Comparison of ENCODE assay signal across 8 mouse cellular contexts in the genomic region with DNA sequence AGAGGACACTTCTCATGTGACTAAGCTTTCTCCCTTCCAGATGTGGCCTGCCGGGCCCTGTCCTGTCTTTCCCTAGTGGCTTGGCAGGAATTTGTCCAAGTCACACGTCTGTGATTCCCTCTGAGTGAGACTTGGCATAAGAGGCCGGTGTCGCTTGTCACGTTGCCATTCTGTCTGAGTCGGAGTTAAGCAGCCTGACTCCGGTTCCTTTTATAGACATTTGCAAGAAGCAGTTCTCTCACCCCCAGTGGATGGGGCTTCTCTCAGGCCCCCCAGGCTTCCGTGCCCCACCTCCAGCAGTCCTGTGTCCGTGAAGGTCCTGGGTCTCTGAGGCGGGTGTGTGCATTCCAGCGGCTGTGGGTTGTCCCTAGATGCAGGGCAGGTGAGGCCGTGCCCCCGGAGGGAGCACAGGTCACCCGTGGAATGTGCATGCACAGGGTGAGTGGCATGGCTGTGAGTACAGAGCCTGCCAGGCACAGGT. TPM values are rescaled to one million over a fixed set of nuclear protein-coding genes. Genes with fewer than 3 reads are reported as not detected.
DNase-seq lines count a peak whose midpoint lies in the region; ATAC-seq and TF ChIP-seq lines count a peak whose summit lies in the region.

No protein-coding gene starts in this region.

- no peak overlapping the region for H3K9ac ChIP-seq in neural tube, embryonic 11.5 days (ENCODE audit: low read length)
- H3K9ac ChIP-seq in forebrain, embryonic 13.5 days = peak overlapping the region; percentile 96
- peak overlapping the region; percentile 91 for H3K9ac ChIP-seq in midbrain, embryonic 15.5 days

- peaks cover 29% of the 10 kb centered on the region for H3K4me1 ChIP-seq in neural tube, embryonic 11.5 days (ENCODE audit: control insufficient read depth, insufficient read depth, low read length)
- peaks cover 57% of the 10 kb centered on the region for H3K4me1 ChIP-seq in forebrain, embryonic 13.5 days
- peaks cover 54% of the 10 kb centered on the region for H3K4me1 ChIP-seq in limb, embryonic 10.5 days
- H3K4me1 ChIP-seq in midbrain, embryonic 15.5 days = peaks cover 44% of the 10 kb centered on the region
- H3K4me1 ChIP-seq in thymus, adult 2 months (replicated peaks; ENCODE audit: control insufficient read depth, insufficient read depth, low read length) = peaks cover 32% of the 10 kb centered on the region

- DNase-seq in neural tube, embryonic 11.5 days (ENCODE audit: low spot score) = no peak
- DNase-seq in neural tube, embryonic 10.5 days (ENCODE audit: extremely low spot score, low spot score) = no peak
- peak; percentile 74 to 75 for DNase-seq in heart, postnatal 36 days
- no peak for DNase-seq in limb, embryonic 10.5 days (ENCODE audit: low spot score)
- DNase-seq in retina, postnatal 1 day = no peak
- no peak for DNase-seq in thymus, adult 2 months

- H3K9me3 ChIP-seq in neural tube, embryonic 11.5 days (ENCODE audit: control insufficient read depth, low read length) = no peaks in the 10 kb centered on the region
- no peaks in the 10 kb centered on the region for H3K9me3 ChIP-seq in forebrain, embryonic 13.5 days (replicated peaks)
- H3K9me3 ChIP-seq in limb, embryonic 10.5 days (replicated peaks) = no peaks in the 10 kb centered on the region
- H3K9me3 ChIP-seq in midbrain, embryonic 15.5 days = no peaks in the 10 kb centered on the region

- H3K36me3 ChIP-seq in neural tube, embryonic 11.5 days (ENCODE audit: control insufficient read depth, insufficient read depth, low read length) = peaks cover 4% of the 10 kb centered on the region
- H3K36me3 ChIP-seq in forebrain, embryonic 13.5 days (ENCODE audit: poor library complexity, severe bottlenecking) = peaks cover 30% of the 10 kb centered on the region
- H3K36me3 ChIP-seq in limb, embryonic 10.5 days = peaks cover 56% of the 10 kb centered on the region
- no peaks in the 10 kb centered on the region for H3K36me3 ChIP-seq in midbrain, embryonic 15.5 days (replicated peaks)
- H3K36me3 ChIP-seq in thymus, adult 2 months (ENCODE audit: control insufficient read depth, insufficient read depth, low read length) = no peaks in the 10 kb centered on the region

- no peak for ATAC-seq in neural tube, embryonic 11.5 days (ENCODE audit: insufficient read depth, low FRiP score, low TSS enrichment)
- no peak for ATAC-seq in forebrain, embryonic 13.5 days
- ATAC-seq in midbrain, embryonic 15.5 days (replicated peaks) = no peak

- no peak for TF ChIP-seq POLR2A in thymus, adult 2 months (IDR thresholded peaks at IDR 0.05; ENCODE audit: control insufficient read depth, extremely low read depth, insufficient read depth, low read length, poor library complexity)

- TF ChIP-seq CTCF in thymus, adult 2 months (IDR thresholded peaks at IDR 0.05; ENCODE audit: borderline replicate concordance, control insufficient read depth, extremely low read depth, insufficient read depth, low read length, poor library complexity) = no peak

- peak overlapping the region; percentile 81 for H3K4me2 ChIP-seq in neural tube, embryonic 11.5 days (ENCODE audit: low read depth)
- peak overlapping the region; percentile 83 for H3K4me2 ChIP-seq in forebrain, embryonic 13.5 days
- H3K4me2 ChIP-seq in midbrain, embryonic 15.5 days = peak overlapping the region; percentile 80

- no peaks in the 10 kb centered on the region for H3K27me3 ChIP-seq in neural tube, embryonic 11.5 days (ENCODE audit: control insufficient read depth, insufficient read depth, low read length)
- H3K27me3 ChIP-seq in forebrain, embryonic 13.5 days = no peaks in the 10 kb centered on the region
- H3K27me3 ChIP-seq in limb, embryonic 10.5 days (ENCODE audit: low read depth, poor library complexity, severe bottlenecking) = no peaks in the 10 kb centered on the region
- H3K27me3 ChIP-seq in midbrain, embryonic 15.5 days (replicated peaks) = no peaks in the 10 kb centered on the region
- H3K27me3 ChIP-seq in thymus, adult 2 months (ENCODE audit: control insufficient read depth, insufficient read depth, low read length) = no peaks in the 10 kb centered on the region

- H3K4me3 ChIP-seq in neural tube, embryonic 11.5 days (ENCODE audit: low read depth, low read length) = no peak overlapping the region
- H3K4me3 ChIP-seq in forebrain, embryonic 13.5 days = peak overlapping the region; percentile 98
- H3K4me3 ChIP-seq in limb, embryonic 10.5 days = peak overlapping the region; percentile 99
- H3K4me3 ChIP-seq in midbrain, embryonic 15.5 days = peak overlapping the region; percentile 89
- H3K4me3 ChIP-seq in thymus, adult 2 months (ENCODE audit: control insufficient read depth, insufficient read depth, low read length) = no peak overlapping the region

- WGBS in neural tube, embryonic 11.5 days = 47% methylated on average over 14 of the region's 14 CpGs
- 39% methylated on average over 14 of the region's 14 CpGs for WGBS in forebrain, embryonic 13.5 days
- WGBS in limb, embryonic 10.5 days = 44% methylated on average over 14 of the region's 14 CpGs
- WGBS in midbrain, embryonic 15.5 days = 34% methylated on average over 14 of the region's 14 CpGs
- 86% methylated on average over 14 of the region's 14 CpGs for WGBS in thymus, adult 2 months

- intact Hi-C loops in heart, postnatal 36 days (cut with DNase I) = loop anchor here (10.0 kb wide), 1 partner anchor 1967 kb away; a partner anchor contains a TSS

- no peak overlapping the region for H3K27ac ChIP-seq in neural tube, embryonic 11.5 days (ENCODE audit: low read depth, low read length)
- no peak overlapping the region for H3K27ac ChIP-seq in forebrain, embryonic 13.5 days
- peak overlapping the region; percentile 98; the same call in 1 of the 2 replicates for H3K27ac ChIP-seq in limb, embryonic 10.5 days
- no peak overlapping the region for H3K27ac ChIP-seq in midbrain, embryonic 15.5 days
- H3K27ac ChIP-seq in thymus, adult 2 months (ENCODE audit: control insufficient read depth, insufficient read depth, low read length) = no peak overlapping the region

RNA-seq across cellular contexts. Expression of a gene that starts 13.9 kb away (rescaled TPM):
- 119 and 121 TPM in 2 replicates for polyA plus RNA-seq in neural tube, embryonic 11.5 days (2014; fragmentation: Nextera tagmentation; extraction: Ambion mirVana)
- polyA plus RNA-seq in forebrain, embryonic 13.5 days (2015; fragmentation: Nextera tagmentation; extraction: Ambion mirVana) = 117 and 128 TPM in 2 replicates
- 100 to 1,000 TPM; 129 to 137 TPM for total RNA-seq in heart, postnatal 36 days (2021)
- 122 and 125 TPM in 2 replicates for polyA plus RNA-seq in limb, embryonic 10.5 days (2016; fragmentation: Nextera tagmentation; extraction: Ambion mirVana)
- polyA plus RNA-seq in midbrain, embryonic 15.5 days (2015; fragmentation: Nextera tagmentation; extraction: Ambion mirVana) = 108 and 113 TPM in 2 replicates
- 70.8 and 76.9 TPM in 2 replicates for polyA plus RNA-seq in thymus, adult 2 months (2012; rRNA removed)

RNA-seq across cellular contexts. Expression of a gene that starts 34.8 kb away (rescaled TPM):
- polyA plus RNA-seq in neural tube, embryonic 11.5 days (2014; fragmentation: Nextera tagmentation; extraction: Ambion mirVana) = 18.4 and 18.6 TPM in 2 replicates
- polyA plus RNA-seq in forebrain, embryonic 13.5 days (2015; fragmentation: Nextera tagmentation; extraction: Ambion mirVana) = 37.9 and 39.7 TPM in 2 replicates
- 10 to 100 TPM; 27.0 to 31.8 TPM for total RNA-seq in heart, postnatal 36 days (2021)
- 15.1 and 21.0 TPM in 2 replicates for polyA plus RNA-seq in limb, embryonic 10.5 days (2016; fragmentation: Nextera tagmentation; extraction: Ambion mirVana)
- polyA plus RNA-seq in midbrain, embryonic 15.5 days (2015; fragmentation: Nextera tagmentation; extraction: Ambion mirVana) = 53.6 and 56.0 TPM in 2 replicates
- polyA plus RNA-seq in thymus, adult 2 months (2012; rRNA removed) = 220 and 240 TPM in 2 replicates

Comparison
In these comparisons a context has a peak if more than half of its experiments do, and no peak if none do; other contexts are left out.
1. DNase-seq: peak in heart, postnatal 36 days (2 of 2); none in neural tube, embryonic 11.5 days (single experiment), neural tube, embryonic 10.5 days (single experiment), limb, embryonic 10.5 days (single experiment), retina, postnatal 1 day (single experiment) and thymus, adult 2 months (single experiment).
2. H3K4me3 ChIP-seq: peak in forebrain, embryonic 13.5 days (single experiment), limb, embryonic 10.5 days (single experiment) and midbrain, embryonic 15.5 days (single experiment); none in neural tube, embryonic 11.5 days (single experiment) and thymus, adult 2 months (single experiment).
3. Peak in every context shown above with its lines, with median percentiles within 50 percentile points of each other: H3K4me2 ChIP-seq.